Mouse (Mus musculus) adrenal gland, postnatal 14 days (tissue): ENCODE measurements around the gene Dcaf10. TPM values are rescaled to one million over a fixed set of nuclear protein-coding genes. Genes with fewer than 3 reads are reported as not detected.

Experiments used
- DNase-seq: peaks from one replicate; pipeline ENCODE4 v3.0.0; 2021; ENCODE audit warnings: mixed read lengths
- microRNA-seq, 2 experiments: library from miRNA; unstranded; fragments of <30 nt; microRNA quantifications; one replicate each; pipeline ENCODE4 v1.2.0; 2021
- total RNA-seq: library from RNA; stranded (reverse); gene quantifications from 2 replicates; pipeline ENCODE4 v1.2.3, GENCODE M21; 2021

Gene Dcaf10
- total RNA-seq, 1 experiment from 2014 or later: 24.9 TPM

DNA sequence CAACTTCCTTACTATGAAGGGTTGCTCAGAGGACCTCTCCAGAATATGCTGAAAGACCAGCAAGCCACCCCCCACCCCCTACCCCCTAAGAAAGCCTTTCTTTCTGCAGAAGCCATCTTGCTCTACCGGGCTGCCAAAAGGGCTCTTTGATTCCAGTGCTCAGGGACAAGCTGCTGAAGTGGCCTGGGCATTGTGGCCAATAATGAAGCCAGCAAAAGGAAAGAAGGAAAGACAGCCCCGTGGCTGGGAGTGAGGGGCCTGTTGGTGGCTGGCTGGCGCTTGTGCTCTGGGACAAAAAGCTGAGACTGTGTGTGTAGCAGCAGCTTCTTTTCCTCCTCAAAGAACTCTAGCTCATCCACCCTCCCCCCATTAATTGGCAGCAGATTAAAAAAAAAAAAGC, 78.8 kb downstream of the Dcaf10 start:
- no peak for DNase-seq

DNA sequence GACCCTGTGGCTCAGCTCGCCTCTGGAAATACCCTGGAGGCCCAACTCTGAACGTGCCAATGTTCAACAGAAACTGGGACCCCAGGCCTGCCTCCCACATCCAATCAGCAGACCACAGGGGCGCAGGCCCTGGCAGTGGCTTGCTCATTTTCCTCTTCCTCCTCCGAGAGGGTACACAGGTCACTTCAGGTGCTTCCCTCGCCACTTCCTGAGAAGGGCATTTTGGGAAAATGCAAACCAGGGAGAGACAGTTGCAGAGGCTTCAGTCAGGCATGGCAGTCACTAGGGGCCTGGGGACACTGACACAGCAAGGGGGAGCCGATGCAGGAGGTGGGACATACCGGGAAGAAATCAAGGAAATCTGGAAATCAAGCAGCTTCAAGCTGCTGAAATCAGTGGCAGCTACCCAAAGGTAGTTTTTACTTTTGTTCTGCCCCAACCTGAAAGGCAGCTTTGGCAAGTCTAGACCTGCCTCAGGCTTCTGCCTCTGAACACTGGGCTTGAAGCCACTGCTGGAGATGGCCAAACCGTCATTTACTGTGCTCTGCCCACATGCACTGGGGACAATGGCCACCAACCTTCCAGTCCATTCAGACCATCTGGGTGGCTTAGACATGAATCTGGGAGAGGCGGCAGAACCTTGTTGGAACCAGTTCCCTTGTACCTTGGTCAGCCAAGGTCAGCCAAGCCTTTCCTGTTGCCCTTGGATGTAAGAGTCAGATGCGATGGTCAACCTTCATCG, 79.8 kb downstream of the Dcaf10 start:
- no peak for DNase-seq

DNA sequence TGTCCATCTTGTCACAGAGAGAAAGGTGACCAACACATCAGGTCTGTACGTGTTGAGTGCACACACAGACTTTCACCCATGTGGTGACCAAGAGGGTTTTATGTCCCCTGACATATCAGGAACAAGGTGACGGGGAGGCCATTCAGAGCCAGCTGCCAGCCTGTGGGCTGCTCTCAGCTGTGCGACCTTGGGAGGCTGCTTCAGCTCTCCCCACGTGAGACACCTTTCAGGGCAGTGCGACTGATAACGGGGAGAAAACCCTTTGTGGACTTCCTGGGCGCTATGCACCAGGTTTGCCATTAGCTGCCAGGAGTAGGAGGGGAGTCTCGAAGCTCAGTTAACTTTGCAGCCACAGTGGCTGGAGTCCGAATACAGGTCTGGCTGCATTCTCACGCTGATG, 80.7 kb downstream of the Dcaf10 start:
- DNase-seq: no peak

DNA sequence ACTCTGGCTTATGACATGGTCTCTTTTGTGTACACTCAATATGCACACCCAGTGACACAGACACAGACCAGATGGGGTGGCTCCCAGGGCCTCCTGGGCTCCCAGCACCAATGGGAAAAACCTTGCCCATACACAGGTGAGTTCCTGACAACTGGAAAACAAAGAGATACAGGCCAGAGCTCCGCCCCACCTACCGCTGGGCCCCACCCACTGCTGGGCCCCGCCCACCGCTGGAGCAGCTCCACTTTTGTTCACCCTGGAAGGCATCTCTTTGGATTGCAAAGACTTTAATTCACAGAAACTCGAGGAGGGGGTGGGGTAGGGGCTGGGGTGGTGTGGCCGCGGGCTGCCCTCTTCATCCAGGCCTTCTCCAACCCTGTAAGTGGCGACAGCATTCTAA, 81.5 kb downstream of the Dcaf10 start:
- DNase-seq: no peak

DNA sequence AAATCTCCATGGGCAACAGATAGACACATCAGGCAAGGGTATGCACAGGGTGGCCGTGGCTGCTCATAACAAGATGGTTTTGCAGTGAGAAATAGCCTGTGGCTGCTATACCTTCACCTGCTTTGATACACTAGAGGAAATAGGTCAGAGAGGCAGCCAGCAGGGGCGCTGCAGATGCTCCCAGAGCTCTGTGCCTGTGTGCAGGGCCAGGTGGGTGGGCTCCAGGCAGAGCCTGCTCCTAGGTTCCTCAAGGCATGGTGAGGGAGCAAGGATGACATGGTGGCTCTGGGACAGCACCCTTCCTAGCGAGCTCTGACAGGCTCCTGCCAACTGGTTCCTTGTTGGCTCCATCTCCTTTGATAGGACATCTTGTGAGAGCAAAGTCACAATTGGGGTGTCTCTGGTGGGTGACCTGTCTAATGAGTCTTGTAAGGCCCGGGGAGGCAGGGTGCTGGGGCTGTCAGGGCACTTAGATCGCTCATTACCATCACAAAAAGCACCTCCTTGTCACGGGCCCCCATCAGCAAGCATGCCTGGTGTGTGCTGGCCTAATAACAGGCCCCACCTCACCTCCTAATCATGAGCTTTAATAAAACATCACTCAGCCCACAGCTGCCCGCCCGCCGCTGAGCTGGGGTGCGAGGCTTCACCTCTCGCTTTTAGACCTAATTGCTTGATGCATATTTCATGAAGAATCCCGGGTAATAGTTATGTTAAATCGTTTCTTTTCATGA, 85.0 kb downstream of the Dcaf10 start:
- no peak for DNase-seq

Small RNA genes within 50 kb of the gene (microRNA-seq; reads per million reads assigned to microRNA genes)
- gene Gm25692: 0 reads per million in 2 experiments

Other genes starting within 250 kb of the Dcaf10 start
- 117 and 127 TPM in 2 replicates for gene Tomm5, start 234.0 kb upstream of the Dcaf10 start, total RNA-seq
- gene Frmpd1, start 157.2 kb upstream of the Dcaf10 start, total RNA-seq: 6.2 and 8.4 TPM in 2 replicates
- gene Trmt10b, start 45.0 kb upstream of the Dcaf10 start, total RNA-seq: 12.0 and 13.4 TPM in 2 replicates
- gene Exosc3, start 631 bp downstream of the Dcaf10 start, total RNA-seq: 36.1 and 38.6 TPM in 2 replicates
- gene Slc25a51, start 66.7 kb downstream of the Dcaf10 start, total RNA-seq: 449 and 529 TPM in 2 replicates
- gene Shb, start 190.4 kb downstream of the Dcaf10 start, total RNA-seq: 71.2 and 76.8 TPM in 2 replicates